Mouse (Mus musculus) T-helper 1 cell (primary cell): ENCODE data around the gene Vps13a.
"Not testable (repeated sequence)": the region's sequence is repeated elsewhere in the genome, so short reads cannot be mapped to it uniquely, and the experiment has no call there.

Source experiments
- in situ Hi-C: fragments of 300-600 bp; cut with MboI, MseI; formaldehyde crosslinking; loops from one replicate; pipeline ENCODE4 v1.15.1; 2025; ENCODE audit warnings: high pct_unique_total_duplicates

The Vps13a gene

DNA sequence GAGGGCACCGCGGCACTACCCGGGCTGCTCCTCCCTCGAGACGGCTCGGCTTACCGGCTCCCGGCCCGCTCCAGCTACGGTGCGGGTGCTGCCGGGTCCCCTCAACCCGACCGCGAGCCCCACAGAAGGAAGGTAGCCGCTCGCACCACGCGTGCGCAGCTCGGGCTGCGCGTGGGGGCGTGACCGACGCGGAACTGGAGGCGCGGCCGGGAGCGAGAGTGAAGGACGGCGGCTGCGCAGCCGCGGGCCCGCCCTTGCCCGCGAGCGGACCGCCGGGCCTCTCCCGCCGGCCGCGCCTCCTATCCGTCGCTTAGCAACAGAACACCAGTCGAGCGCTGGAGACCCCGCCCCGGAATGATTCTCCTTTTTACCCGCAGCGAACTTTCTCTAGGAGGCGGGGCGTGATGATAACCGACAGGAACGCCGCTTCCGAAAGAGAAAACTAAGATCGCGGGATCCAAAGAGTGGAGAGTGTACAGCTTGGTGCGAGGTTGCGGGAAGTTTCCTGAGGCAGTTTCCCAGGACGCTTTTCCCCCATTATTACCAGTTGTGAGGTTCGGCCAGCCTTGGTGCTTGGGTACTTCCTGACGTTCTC, at the start of gene Vps13a:
Gene Vps13a, minus strand, starts transcription at position 144 of the 595 bp plus-strand sequence.
- in situ Hi-C loops: no loop called here

GRCm38 (mm10) chr19:16827657-16828056, 46.9 kb upstream of the Vps13a start:
- in situ Hi-C loops: no loop called here

DNA sequence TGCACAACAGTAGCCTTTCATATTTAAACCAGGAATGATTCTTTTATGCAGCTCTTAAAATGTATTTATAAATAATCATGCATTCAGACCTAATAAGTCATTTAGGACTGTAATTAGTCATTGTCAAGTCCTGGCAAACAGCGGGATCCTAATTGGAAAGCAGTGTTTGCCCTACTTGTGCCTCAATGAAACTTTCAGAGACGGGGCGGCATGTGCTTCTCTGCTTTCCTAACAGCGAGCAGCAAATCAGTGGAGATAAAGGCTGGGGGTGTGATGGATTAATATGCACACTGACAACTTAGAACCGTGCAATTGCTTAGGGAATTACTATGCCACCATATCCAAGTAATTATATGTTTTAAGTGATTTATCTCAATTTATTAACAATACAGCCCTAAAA, 44.5 kb upstream of the Vps13a start:
- in situ Hi-C loops: no loop called here

DNA sequence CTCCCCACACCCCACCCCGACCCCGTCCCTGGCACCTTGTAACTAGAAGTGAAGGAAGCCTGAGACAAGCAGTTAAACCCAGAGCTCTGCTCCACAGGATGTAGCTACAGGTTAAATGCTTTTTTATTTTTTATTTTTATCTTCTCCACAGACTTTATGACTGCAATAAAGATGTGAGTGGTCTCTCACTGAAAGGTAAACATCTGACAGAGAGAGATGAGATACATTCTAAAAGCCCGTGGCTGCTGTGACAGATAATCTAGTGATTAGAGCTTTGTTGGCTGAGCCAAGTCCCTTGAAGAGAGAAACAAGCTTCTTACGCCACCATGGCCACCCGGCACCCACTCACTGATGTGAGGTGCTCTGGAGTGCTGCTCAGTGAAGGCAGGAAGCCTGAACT, 34.1 kb upstream of the Vps13a start:
- in situ Hi-C loops: no loop called here

DNA sequence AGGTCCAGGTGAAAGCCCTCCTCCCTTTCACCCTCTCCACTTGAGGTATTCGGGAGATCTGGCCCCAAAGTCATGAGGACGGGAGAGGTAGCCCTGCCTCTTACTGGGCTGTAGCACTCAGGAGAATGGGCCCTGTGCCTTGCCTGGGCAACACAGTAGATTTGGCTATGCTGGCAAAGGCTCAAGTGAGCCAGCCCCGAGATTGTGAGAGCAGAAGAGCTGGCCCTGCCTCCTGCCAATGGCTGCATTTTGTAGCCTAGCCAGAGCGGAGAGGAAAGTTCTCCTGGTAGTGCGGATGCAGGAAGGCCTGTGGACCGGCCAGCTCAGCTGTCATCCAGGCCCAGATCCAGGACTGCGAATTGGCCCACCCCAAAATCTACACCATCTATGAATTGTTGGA, 32.6 kb upstream of the Vps13a start:
- in situ Hi-C loops: no loop called here

GRCm38 (mm10) chr19:16812072-16812608, 31.4 kb upstream of the Vps13a start:
- in situ Hi-C loops: no loop called here

GRCm38 (mm10) chr19:16805102-16805501, 24.4 kb upstream of the Vps13a start:
- in situ Hi-C loops: loop anchor here (10.0 kb wide), 1 partner anchor 230 kb away; no protein-coding TSS in a partner anchor

DNA sequence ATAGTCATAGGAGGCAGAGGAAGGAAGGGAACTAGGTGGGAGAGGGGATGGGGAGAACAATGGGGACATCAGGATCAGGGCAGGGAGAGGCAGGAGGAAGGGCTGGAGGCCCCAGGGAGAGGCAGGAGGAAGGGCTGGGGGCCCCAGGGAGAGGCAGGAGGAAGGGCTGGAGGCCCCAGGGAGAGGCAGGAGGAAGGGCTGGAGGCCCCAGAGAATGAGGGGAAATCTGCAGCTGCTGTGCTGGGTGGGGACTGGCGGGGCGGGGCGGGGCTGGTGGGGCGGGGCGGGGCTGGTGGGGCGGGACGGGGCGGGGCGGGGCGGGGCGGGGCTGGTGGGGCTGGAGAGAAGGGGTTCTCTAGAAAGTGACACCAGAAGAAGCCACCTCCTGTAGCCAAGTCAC, 23.8 kb upstream of the Vps13a start:
- in situ Hi-C loops: loop anchor here (5.0 to 10.0 kb wide), 2 partner anchors 68 to 230 kb away; partner anchors contain the start of gene Foxb2

DNA sequence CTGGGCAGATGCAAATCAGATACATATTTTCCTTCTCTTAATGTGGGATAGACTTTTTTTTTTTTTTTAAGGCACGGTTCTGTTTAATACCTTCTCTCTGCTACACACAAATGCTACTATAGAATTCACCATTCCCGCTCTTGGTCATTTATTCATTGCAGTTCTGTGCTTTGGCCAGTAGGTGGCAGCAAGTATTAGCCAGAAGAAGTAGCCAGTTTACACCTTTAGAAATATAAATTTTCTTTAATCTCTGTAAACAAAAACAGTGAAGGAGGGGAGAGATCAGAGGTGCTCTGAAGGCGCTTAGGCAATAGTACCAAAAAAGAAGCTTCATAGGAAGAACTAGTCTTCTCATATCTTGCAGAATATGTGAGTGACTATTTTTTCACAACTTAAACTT, 22.0 kb upstream of the Vps13a start:
- in situ Hi-C loops: loop anchor here (5.0 to 10.0 kb wide), 2 partner anchors 70 to 232 kb away; partner anchors contain the start of gene Foxb2

GRCm38 (mm10) chr19:16802123-16802522, 21.4 kb upstream of the Vps13a start:
- in situ Hi-C loops: loop anchor here (5.0 to 10.0 kb wide), 2 partner anchors 70 to 233 kb away; partner anchors contain the start of gene Foxb2

DNA sequence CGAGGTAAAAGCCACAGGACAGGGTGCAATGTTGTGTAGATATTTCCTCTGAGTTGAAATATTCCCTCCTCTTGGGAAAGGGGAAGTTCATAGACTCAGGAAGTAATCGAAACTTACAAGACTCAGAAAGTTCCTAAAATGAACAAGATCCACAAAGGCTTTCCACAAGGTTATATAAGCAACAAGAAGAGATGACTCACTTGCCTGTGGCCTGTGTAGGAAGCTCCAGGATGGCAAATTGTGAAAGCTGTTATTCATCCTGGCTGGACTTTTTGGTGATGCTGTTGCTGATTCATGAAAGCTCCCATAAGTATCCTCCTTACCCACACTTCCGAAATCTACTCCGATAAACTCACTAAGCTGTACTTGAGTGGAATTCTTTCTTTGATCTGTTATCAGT, 17.2 kb upstream of the Vps13a start:
- in situ Hi-C loops: no loop called here

- in situ Hi-C loops: not testable (repeated sequence)
Observed at GRCm38 (mm10) chr19:16794486-16794885, 13.8 kb upstream of the Vps13a start.

DNA sequence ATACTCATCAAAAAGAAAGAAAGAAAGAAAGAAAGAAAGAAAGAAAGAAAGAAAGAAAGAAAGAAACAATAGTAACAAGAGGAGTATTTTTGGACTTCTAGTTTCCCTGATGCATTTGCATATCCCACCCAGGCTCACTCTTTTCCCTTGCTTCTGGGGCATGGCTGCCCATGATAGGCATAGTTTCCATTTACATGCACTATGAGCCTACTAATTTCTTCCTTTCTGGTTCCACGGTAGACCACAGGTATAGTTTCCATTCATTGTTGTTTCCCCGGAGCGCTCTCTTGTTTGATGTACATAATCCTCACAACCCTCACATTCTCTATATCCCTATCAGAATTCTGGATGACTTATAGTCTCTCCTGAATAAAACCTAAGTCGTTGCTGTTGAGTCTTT, 9.2 kb upstream of the Vps13a start:
- in situ Hi-C loops: no loop called here

DNA sequence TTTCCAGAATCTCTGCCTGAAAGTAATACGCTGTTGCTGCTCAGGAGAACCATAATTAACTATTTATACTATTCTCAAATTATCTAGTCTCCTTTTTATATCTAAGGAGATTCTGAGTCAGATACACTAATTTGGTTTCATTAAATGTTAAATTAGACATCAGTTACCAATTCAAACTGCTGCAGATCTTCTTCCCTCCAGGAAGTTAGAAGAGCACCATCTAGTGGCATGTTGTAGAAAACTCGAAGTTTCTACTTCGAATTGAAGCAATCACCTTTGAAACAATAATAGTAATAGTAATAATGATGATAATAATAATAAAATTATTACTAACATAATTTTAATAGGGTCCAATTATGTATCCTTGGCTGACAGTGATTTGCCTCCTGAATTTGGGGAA, 4.1 kb upstream of the Vps13a start:
- in situ Hi-C loops: no loop called here

- in situ Hi-C loops: no loop called here
Observed at GRCm38 (mm10) chr19:16781406-16782019, 780 bp upstream of the Vps13a start.

GRCm38 (mm10) chr19:16780251-16780783, 416 bp downstream of the Vps13a start:
- in situ Hi-C loops: no loop called here

DNA sequence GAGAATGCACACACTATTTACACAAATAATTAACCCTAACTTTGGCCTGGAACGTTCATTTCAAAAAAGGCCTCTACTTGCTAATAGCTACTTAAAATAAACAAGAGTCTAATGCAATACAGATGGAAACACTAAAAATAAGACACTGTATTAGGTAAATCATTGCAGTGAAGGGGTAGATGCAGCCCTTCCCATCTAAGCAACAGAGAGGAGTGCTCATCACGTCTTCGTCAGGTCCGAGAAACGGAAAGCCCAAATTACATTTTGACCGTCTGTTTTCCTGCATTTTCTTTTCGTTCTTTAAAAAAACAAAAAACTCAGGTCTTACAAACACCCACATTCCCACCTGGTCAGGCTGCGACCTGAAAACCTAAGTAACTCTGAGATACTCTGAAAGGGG, 947 bp downstream of the Vps13a start:
- in situ Hi-C loops: loop anchor here (5.0 kb wide), 1 partner anchor 92 kb away; no protein-coding TSS in a partner anchor

DNA sequence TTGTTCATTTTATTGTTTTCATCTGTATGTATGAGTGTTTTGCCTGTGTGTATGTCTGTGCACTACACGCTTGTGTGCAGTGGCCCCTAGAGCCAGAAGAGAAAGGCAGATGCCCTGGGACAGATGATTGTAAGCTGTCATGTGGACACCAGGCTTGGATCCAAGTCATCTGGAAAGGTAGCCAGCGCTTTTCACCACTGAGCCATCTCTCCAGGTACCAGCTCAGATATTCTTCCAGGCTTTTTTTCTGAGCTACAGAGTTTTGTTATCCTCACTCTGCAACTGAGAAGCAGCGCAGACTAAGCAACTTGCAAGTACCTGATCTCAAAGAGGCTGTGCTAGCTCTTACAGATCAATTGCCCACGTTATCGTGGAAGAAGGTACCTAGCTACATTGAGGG, 1.5 kb downstream of the Vps13a start:
- in situ Hi-C loops: loop anchor here (5.0 kb wide), 1 partner anchor 92 kb away; no protein-coding TSS in a partner anchor

DNA sequence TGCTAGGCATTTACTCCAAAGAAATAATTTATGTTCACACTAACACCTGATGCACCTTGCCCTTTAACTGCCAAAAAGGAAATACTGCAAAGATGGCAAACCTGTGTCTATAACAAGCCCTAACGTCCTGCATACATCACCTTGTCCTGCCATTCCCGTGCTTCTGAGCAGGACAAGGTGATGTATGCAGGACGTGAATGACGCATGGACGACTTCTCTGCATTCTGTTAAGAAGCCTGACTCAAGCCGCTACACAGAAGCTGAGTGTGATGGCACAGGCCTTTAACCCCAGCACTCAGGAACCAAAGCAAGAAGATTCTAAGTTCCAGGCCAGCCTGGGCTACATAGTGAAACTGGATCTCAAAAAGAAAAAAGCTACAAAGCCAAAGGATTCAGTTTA, 2.2 kb downstream of the Vps13a start:
- in situ Hi-C loops: loop anchor here (5.0 kb wide), 1 partner anchor 91 kb away; no protein-coding TSS in a partner anchor

GRCm38 (mm10) chr19:16777901-16778300, 2.8 kb downstream of the Vps13a start:
- in situ Hi-C loops: loop anchor here (5.0 kb wide), 1 partner anchor 91 kb away; no protein-coding TSS in a partner anchor

DNA sequence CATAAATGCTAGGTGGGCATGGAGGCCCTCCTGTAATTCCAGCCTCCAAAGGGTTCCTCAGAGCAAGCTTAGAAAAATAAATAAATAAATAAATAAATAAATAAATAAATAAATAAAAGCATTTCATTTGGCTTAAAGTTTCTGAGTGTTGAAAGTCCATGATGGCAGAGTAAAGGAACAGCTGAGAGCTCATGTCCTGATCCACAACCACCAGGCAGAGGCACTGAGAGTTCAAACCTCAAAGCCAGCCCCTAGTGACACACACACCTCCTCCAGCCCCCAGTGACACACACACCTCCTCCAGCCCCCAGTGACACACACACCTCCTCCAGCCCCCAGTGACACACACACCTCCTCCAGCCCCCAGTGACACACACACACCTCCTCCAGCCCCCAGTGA, 3.3 kb downstream of the Vps13a start:
- in situ Hi-C loops: loop anchor here (5.0 kb wide), 1 partner anchor 90 kb away; no protein-coding TSS in a partner anchor

- in situ Hi-C loops: no loop called here
Observed at GRCm38 (mm10) chr19:16773237-16774016, 7.3 kb downstream of the Vps13a start.
